Mouse (Mus musculus): ENCODE results near the gene Cygb.
"Not testable (repeated sequence)": the region's sequence is repeated elsewhere in the genome, so short reads cannot be mapped to it uniquely, and the experiment has no call there.

Cygb gene

GRCm38 (mm10) chr11:116616438-116617118, 37.5 kb downstream of the Cygb start:
- in situ Hi-C loops (cut with MboI, MseI), result no loop called here

DNA sequence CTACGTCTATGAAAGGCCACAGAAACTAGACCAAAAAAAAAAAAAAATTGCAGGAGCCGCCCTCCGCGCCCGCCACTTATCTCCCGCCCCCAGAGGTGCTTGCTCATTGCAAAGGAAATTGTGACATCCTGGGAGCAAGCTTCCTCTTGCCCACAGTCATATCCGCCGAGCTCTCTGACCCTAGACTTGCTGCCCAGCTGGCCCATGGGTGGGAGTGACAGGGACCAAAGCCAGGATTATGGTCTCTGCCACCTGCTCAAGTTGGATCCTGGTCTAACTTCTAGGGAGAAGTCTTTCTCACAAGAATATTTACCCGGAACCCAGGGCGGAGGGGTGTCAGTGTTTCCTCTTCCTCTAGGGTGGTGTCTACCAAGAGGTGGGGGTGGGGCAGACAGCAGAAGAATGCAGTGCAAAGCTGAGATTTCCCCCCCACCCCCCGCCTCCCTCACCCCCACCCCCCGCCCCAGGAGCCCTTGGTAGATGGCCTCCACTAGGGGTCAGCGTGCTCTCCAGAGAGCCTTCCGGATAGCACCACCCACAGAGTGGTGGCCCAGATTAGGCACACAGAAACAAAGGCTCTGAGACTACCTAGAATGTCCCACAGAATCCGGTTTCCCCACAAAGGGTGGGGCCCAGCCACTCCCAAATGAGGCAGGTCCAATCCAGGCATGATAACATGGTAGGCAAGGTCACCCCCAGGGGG, 38.2 kb downstream of the Cygb start:
- in situ Hi-C loops (cut with MboI, MseI), result no loop called here

- in situ Hi-C loops (cut with MboI, MseI), result no loop called here
These were observed 40.9 kb downstream of the Cygb start for GRCm38 (mm10) chr11:116613234-116613633.

GRCm38 (mm10) chr11:116612554-116612953, 41.6 kb downstream of the Cygb start:
- in situ Hi-C loops (cut with MboI, MseI), result no loop called here

GRCm38 (mm10) chr11:116611883-116612282, 42.2 kb downstream of the Cygb start:
- in situ Hi-C loops (cut with MboI, MseI), result no loop called here

GRCm38 (mm10) chr11:116611168-116611567, 42.9 kb downstream of the Cygb start:
- in situ Hi-C loops (cut with MboI, MseI), result not testable (repeated sequence)

DNA sequence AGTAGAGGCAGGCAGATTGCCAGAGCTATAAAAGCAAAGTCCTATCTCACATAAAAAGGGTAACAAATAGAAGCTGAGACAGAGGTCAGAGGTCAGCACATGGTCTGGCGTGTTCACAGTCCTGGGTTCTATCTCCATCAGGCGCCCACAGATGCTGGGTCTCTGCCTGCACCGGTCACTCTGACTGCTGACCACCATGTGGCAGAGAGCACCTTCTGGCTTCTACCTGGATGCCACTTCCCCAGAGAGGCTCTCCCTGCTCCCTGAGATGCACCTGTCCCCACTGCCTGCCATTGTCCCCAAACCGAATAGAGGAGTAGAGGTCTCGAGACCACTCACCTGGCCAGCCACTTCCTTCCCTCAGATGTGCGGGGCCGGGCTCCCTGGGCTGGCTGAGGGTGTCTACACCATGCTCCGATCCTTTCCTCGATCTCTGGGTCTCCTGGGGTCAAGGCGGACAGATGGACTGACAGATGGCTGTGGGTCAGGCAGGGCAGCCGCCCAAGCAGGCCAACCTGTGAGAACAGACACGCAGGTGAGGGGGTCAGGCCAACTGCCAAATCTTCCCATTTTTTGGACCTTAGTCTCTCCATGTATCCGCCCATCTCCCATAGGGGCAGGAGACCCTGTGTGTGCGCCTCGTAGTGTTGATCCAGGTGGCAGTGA, 44.0 kb downstream of the Cygb start:
- in situ Hi-C loops (cut with MboI, MseI), result no loop called here

- in situ Hi-C loops (cut with MboI, MseI), result no loop called here
These were observed 46.4 kb downstream of the Cygb start for GRCm38 (mm10) chr11:116607717-116608116.

DNA sequence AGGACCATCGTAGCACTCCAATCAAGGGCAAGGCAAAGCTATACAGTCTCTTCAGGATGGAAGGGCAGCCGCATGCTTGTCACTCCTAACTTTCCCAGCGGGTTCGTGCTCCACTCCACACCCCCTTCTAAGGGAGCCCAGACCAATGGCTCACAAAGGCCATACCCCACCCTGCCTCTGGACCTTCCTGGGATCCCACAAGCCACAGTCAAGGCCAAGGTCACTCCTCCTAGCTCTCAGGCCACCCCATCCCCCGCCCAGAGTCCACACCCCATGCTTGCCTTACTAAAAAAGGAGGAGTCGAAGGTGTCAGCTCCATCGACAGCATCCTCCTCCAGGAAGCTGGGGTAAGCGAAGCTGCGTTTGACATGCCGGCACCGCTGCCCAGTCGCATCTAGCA, 50.0 kb downstream of the Cygb start:
- in situ Hi-C loops (cut with MboI, MseI), result no loop called here

DNA sequence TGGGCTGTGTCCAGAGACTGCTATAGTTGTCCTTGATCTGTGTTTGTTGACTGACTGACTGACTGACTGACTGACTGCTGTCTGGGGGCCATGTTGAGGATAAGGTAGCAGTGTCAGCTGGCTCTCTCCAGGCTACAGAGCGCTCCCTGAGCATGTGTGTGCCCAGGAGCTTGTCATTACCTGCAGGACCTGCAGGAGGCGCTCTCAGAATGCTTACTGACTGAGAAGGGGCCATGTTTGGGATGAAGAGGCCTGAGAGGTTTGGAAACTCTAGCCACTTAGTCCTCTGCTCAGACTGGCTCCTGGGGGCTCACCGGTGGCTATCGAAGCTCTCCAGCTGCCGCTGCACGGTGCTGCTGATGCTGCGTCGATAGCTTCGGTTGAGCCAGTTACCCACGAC, 50.8 kb downstream of the Cygb start:
- in situ Hi-C loops (cut with MboI, MseI), result no loop called here

- in situ Hi-C loops (cut with MboI, MseI), result no loop called here
These were observed 52.1 kb downstream of the Cygb start for GRCm38 (mm10) chr11:116602043-116602442.

- in situ Hi-C loops (cut with MboI, MseI), result no loop called here
These were observed 52.9 kb downstream of the Cygb start for GRCm38 (mm10) chr11:116601166-116601565.

GRCm38 (mm10) chr11:116599230-116599629, 54.9 kb downstream of the Cygb start:
- in situ Hi-C loops (cut with MboI, MseI), result no loop called here

DNA sequence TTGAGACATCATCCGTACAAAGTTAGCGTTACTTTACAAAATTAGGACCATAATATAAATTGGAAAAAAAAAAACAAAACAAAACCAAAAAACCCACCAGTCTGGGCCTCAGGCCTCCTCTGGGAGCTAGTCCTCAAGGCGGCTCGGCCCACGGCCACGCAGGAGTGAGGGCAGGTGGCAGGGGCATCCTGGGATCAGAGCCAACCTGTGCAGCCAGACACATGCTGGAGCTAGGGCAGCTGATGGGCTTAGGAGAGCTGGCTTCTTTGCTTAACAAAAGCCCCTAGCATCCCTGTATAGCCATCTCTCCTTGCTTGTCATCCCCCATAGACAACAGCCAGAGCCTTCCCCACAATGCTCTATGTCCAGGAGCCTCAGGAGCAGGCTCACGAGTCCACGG, 55.9 kb downstream of the Cygb start:
- in situ Hi-C loops (cut with MboI, MseI), result no loop called here

- in situ Hi-C loops (cut with MboI, MseI), result no loop called here
These were observed 57.3 kb downstream of the Cygb start for GRCm38 (mm10) chr11:116596766-116597165.
